Mouse (Mus musculus) testis, adult 2 months (tissue): Measurements from ENCODE around the gene Nfix. TPM values are rescaled to one million over a fixed set of nuclear protein-coding genes. Genes with fewer than 3 reads are reported as not detected.

Experiments used
- H3K27ac ChIP-seq: fragments of 200-500 bp; 2 replicates; pipeline ENCODE4 v1.5.1; 2012; ENCODE audit warnings: low read depth, low read length; ENCODE audit not compliant: control insufficient read depth, insufficient read depth
- H3K27me3 ChIP-seq: fragments of 200-500 bp; 2 replicates; pipeline ENCODE4 v1.6.1; 2012; ENCODE audit warnings: mild to moderate bottlenecking, low read length, moderate library complexity; ENCODE audit not compliant: control insufficient read depth, insufficient read depth
- H3K36me3 ChIP-seq: fragments of 200-500 bp; 2 replicates; pipeline ENCODE4 v1.6.1; 2012; ENCODE audit warnings: mild to moderate bottlenecking, low read length; ENCODE audit not compliant: control insufficient read depth, insufficient read depth
- H3K4me1 ChIP-seq: fragments of 200-500 bp; 2 replicates; pipeline ENCODE4 v1.6.1; 2012; ENCODE audit warnings: low read length; ENCODE audit not compliant: control insufficient read depth, insufficient read depth
- H3K4me3 ChIP-seq: fragments of 200-500 bp; 2 replicates; pipeline ENCODE4 v1.5.1; 2012; ENCODE audit warnings: low read depth, mild to moderate bottlenecking, low read length, moderate library complexity, mixed read lengths; ENCODE audit not compliant: control insufficient read depth
- CTCF ChIP-seq: fragments of 200-500 bp; IDR thresholded peaks from 2 replicates; pipeline ENCODE4 v1.5.1; 2012; ENCODE audit warnings: low read depth, mild to moderate bottlenecking, inconsistent platforms, low read length, moderate library complexity; ENCODE audit not compliant: control insufficient read depth, insufficient read depth, insufficient replicate concordance
- POLR2A ChIP-seq: fragments of 200-500 bp; IDR thresholded peaks from 2 replicates; pipeline ENCODE4 v1.6.1; 2012; ENCODE audit warnings: low read depth, mild to moderate bottlenecking, inconsistent platforms, low read length, moderate library complexity; ENCODE audit not compliant: control insufficient read depth
- polyA plus RNA-seq: library from polyadenylated mRNA; depleted of rRNA; stranded (reverse); fragments of >200 nt; gene quantifications from 2 replicates; pipeline ENCODE4 v1.2.3, GENCODE M21; 2012; rRNA removed

Nfix gene
- 4.3 and 5.0 TPM in 2 replicates for polyA plus RNA-seq

GRCm38 (mm10) chr8:84799999-84800831 is at the start of gene Nfix:
Gene Nfix, minus strand, starts transcription at chr8:84800344.
- Histone ChIP-seq H3K27ac (peak within 1 kb of the TSS; percentile 28; the same call in 1 of the 2 replicates), H3K4me1 (peaks cover 7% of the 10 kb centered on the region), H3K36me3 (no peaks in the 10 kb centered on the region), H3K4me3 (peak within 1 kb of the TSS; percentile 75), H3K27me3 (no peaks in the 10 kb centered on the region)
- TF ChIP-seq POLR2A (no peak), CTCF (no peak)

- Histone ChIP-seq H3K27me3 (no peaks in the 10 kb centered on the region), H3K36me3 (peaks cover 5% of the 10 kb centered on the region)
- TF ChIP-seq POLR2A (no peak), CTCF (no peak)
These were observed 47.7 kb upstream of the Nfix start for GRCm38 (mm10) chr8:84847684-84848435.

DNA sequence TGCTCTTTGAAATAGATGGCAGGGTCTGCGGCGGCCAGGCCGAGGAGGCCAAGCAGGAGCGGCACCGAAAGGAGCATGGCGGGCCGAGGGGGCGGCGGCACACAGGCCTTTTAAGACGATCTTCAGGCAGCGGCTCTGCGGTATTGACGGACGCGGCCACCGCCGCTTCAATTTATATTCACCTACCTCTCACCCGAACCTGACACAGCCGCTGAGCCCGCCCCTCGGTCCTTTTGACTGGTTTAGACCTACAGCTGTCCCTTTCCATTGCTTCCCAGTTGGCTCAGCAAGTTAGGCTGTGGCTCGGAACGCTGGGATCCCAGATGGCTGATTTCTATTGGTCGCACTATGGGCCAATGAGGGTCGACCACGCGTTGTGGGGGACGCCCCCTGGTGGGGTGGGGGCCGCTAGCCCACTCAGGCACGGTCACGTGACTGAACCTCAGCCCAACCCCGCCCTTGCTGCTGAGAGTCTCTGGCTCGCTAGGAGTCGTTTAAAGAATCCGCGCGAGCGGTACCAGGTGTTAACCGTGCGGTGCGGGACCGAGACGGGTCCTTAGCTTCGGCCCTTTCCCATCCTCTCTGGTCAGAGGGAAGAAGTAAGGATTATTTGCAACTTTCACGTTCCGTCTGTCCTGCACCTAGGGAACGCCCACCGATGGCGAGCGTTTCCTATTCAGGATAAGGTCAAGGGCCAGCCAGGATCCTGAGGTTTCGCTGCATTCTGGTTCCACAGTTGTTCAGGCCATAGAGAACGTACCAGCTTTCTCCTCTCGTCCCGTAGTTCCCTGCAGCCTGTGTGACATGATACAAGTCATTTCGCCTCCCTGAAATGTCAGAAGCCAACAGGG is 46.8 kb upstream of the Nfix start, which contains the start of gene Calr:
Gene Calr (minus strand): TSS at position 213 of the 851 bp plus-strand sequence.
- H3K27ac ChIP-seq: peak within 1 kb of the TSS; percentile 95
- TF ChIP-seq POLR2A (peak; percentile 95), CTCF (peak; percentile 11; the same call in 1 of the 2 replicates)
- H3K36me3 ChIP-seq: peaks cover 5% of the 10 kb centered on the region
- H3K4me3 ChIP-seq: peak within 1 kb of the TSS; percentile 85
- H3K4me1 ChIP-seq: peaks cover 10% of the 10 kb centered on the region
- H3K27me3 ChIP-seq: no peaks in the 10 kb centered on the region

More at GRCm38 (mm10) chr8:84847684-84848435, 47.7 kb upstream of the Nfix start:
- peak overlapping the region; percentile 85 for H3K4me3 ChIP-seq
- peaks cover 10% of the 10 kb centered on the region for H3K4me1 ChIP-seq
- peak overlapping the region; percentile 95 for H3K27ac ChIP-seq

DNA sequence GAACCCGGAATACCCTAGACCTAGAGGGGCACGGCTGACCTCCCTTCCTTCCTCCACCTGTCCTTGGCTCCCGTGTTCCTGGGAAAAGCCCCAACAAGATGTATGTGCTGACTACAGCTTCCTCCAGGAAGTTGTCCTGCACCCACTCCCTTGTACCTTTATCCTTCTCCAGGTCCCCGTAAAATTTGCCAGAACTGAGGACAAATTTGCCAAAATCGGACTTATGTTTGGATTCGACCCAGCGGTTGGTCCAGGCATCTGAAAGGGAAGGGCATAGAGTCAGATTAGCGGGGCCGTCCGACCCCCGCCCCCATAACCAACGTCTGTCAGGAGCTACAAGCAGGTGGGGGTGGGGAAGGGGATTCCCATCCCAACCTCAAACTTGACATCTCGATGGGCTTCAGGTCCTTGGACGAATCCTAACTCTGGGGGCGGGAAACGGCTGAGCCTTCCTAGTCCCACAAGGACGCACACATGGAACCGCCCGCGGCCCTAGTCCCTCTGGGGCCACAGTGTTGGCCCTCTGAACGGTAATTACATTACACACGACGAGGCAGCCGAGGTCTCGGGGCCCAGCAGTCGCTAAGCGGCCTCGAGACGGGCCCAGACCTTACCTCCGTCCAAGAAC is 46.1 kb upstream of the Nfix start:
- TF ChIP-seq CTCF (no peak), POLR2A (no peak)
- H3K4me1 ChIP-seq: peaks cover 10% of the 10 kb centered on the region
- peak overlapping the region; percentile 87 for H3K27ac ChIP-seq
- H3K27me3 ChIP-seq: no peaks in the 10 kb centered on the region
- H3K36me3 ChIP-seq: peaks cover 5% of the 10 kb centered on the region
- H3K4me3 ChIP-seq: peak overlapping the region; percentile 85

GRCm38 (mm10) chr8:84845355-84846093 is 45.4 kb upstream of the Nfix start:
- Histone ChIP-seq H3K36me3 (peaks cover 5% of the 10 kb centered on the region), H3K27ac (no peak overlapping the region), H3K27me3 (no peaks in the 10 kb centered on the region), H3K4me1 (peaks cover 10% of the 10 kb centered on the region), H3K4me3 (peak overlapping the region; percentile 85)
- TF ChIP-seq CTCF (no peak; the same call in 1 of the 2 replicates), POLR2A (no peak)

DNA sequence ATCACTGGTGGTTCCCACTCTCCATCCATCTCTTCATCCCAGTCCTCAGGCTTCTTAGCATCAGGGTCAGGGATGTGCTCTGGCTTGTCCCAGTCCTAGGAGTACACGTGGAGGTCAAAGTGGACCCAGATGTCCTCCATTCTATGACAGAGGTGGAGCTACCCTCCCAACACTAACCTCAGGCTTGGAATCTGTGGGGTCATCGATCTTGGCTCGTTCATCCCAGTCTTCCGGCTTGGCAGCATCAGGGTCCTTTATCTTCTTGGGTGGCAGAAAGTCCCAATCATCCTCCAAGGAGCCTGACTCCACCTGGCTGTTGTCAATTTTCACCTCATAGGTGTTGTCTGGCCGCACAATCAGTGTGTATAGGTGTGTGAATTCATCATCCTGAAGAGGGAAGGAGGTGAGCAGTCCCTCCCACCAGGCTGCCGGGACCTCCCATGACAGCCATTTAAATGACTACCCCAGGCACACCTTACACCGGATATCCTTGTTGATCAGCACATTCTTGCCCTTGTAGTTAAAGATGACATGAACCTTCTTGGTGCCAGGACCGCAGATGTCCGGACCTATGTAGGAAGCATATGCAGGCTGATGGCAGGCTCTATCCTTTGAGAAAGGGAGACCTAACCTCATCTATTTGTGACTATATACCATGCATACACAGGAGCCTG is 44.4 kb upstream of the Nfix start:
- Histone ChIP-seq H3K4me1 (peaks cover 10% of the 10 kb centered on the region), H3K27ac (no peak overlapping the region), H3K4me3 (peak overlapping the region; percentile 24; the same call in 1 of the 2 replicates), H3K36me3 (peaks cover 5% of the 10 kb centered on the region), H3K27me3 (no peaks in the 10 kb centered on the region)
- TF ChIP-seq POLR2A (no peak), CTCF (no peak)
